Mouse (Mus musculus) c-Kit-positive CD71-positive TER-119-positive erythroid progenitor cells, embryonic 14.5 days (primary cell): ENCODE results near the gene Snca.
"Not testable (repeated sequence)": the region's sequence is repeated elsewhere in the genome, so short reads cannot be mapped to it uniquely, and the experiment has no call there.

ENCODE experiments used
- DNase-seq: peaks from one replicate; pipeline ENCODE4 v3.0.0-alpha.2; 2013; ENCODE audit warnings: low spot score

Gene Snca

GRCm38 (mm10) chr6:60717566-60717965 lies 112.1 kb downstream of the Snca start:
- no peak for DNase-seq

GRCm38 (mm10) chr6:60709997-60710471 lies 119.6 kb downstream of the Snca start:
- no peak for DNase-seq

- no peak for DNase-seq
Observed at GRCm38 (mm10) chr6:60698072-60698471, 131.6 kb downstream of the Snca start.

- DNase-seq = not testable (repeated sequence)
Observed at GRCm38 (mm10) chr6:60687048-60687447, 142.6 kb downstream of the Snca start.

- peak; percentile 18 for DNase-seq
Observed at GRCm38 (mm10) chr6:60682233-60682632, 147.4 kb downstream of the Snca start.
